Mouse (Mus musculus): Measurements from ENCODE around the gene Tollip. TPM values are rescaled to one million over a fixed set of nuclear protein-coding genes. Genes with fewer than 3 reads are reported as not detected.

The Tollip gene
- polyA plus RNA-seq (2014; fragmentation: Illumina TruSeq; extraction: RNeasy Lipid Tissue Mini Kit (QIAGEN cat#74804); ENCODE audit: low read depth, low replicate concordance): 109 TPM

GRCm38 (mm10) chr7:141918407-141918806, at the start of gene Tollip:
Gene Tollip (minus strand): TSS chr7:141918507.

GRCm38 (mm10) chr7:141948906-141949798, 30.8 kb upstream of the Tollip start, which contains the start of gene Brsk2:
Gene Brsk2 (plus strand): TSS chr7:141949751.

GRCm38 (mm10) chr7:141838779-141839178, 79.5 kb downstream of the Tollip start, which contains the start of gene Muc5b:
Gene Muc5b (plus strand): TSS chr7:141839070.

Other genes starting within 250 kb of the Tollip start
- gene Muc2, start 228.2 kb downstream of the Tollip start, polyA plus RNA-seq (2014; fragmentation: Illumina TruSeq; extraction: RNeasy Lipid Tissue Mini Kit (QIAGEN cat#74804); ENCODE audit: low read depth, low replicate concordance): 0.17 TPM
- gene Muc5ac, start 129.5 kb downstream of the Tollip start, polyA plus RNA-seq (2014; fragmentation: Illumina TruSeq; extraction: RNeasy Lipid Tissue Mini Kit (QIAGEN cat#74804); ENCODE audit: low read depth, low replicate concordance): 0.03 TPM
- gene Muc5b, start 79.4 kb downstream of the Tollip start, polyA plus RNA-seq (2014; fragmentation: Illumina TruSeq; extraction: RNeasy Lipid Tissue Mini Kit (QIAGEN cat#74804); ENCODE audit: low read depth, low replicate concordance): not detected
- gene Brsk2, start 31.2 kb upstream of the Tollip start, polyA plus RNA-seq (2014; fragmentation: Illumina TruSeq; extraction: RNeasy Lipid Tissue Mini Kit (QIAGEN cat#74804); ENCODE audit: low read depth, low replicate concordance): 2.9 TPM
- gene Mob2, start 142.6 kb upstream of the Tollip start, polyA plus RNA-seq (2014; fragmentation: Illumina TruSeq; extraction: RNeasy Lipid Tissue Mini Kit (QIAGEN cat#74804); ENCODE audit: low read depth, low replicate concordance): 5.6 TPM
- 0.04 TPM for gene Dusp8, start 177.3 kb upstream of the Tollip start, polyA plus RNA-seq (2014; fragmentation: Illumina TruSeq; extraction: RNeasy Lipid Tissue Mini Kit (QIAGEN cat#74804); ENCODE audit: low read depth, low replicate concordance)
- gene Gm45618, start 202.2 kb upstream of the Tollip start, polyA plus RNA-seq (2014; fragmentation: Illumina TruSeq; extraction: RNeasy Lipid Tissue Mini Kit (QIAGEN cat#74804); ENCODE audit: low read depth, low replicate concordance): not detected
- not detected for gene Gm39115, start 217.5 kb upstream of the Tollip start, polyA plus RNA-seq (2014; fragmentation: Illumina TruSeq; extraction: RNeasy Lipid Tissue Mini Kit (QIAGEN cat#74804); ENCODE audit: low read depth, low replicate concordance)
- not detected for gene Gm45337, start 226.1 kb upstream of the Tollip start, polyA plus RNA-seq (2014; fragmentation: Illumina TruSeq; extraction: RNeasy Lipid Tissue Mini Kit (QIAGEN cat#74804); ENCODE audit: low read depth, low replicate concordance)
- not detected for gene Gm29735, start 238.6 kb upstream of the Tollip start, polyA plus RNA-seq (2014; fragmentation: Illumina TruSeq; extraction: RNeasy Lipid Tissue Mini Kit (QIAGEN cat#74804); ENCODE audit: low read depth, low replicate concordance)
- gene Gm4553, start 247.2 kb upstream of the Tollip start, polyA plus RNA-seq (2014; fragmentation: Illumina TruSeq; extraction: RNeasy Lipid Tissue Mini Kit (QIAGEN cat#74804); ENCODE audit: low read depth, low replicate concordance): not detected

Data from testis, adult 10 weeks (tissue).